Mouse (Mus musculus) cerebellum, postnatal 4 days (tissue): ENCODE results near the gene Tomm20.
"Not testable (repeated sequence)": the region's sequence is repeated elsewhere in the genome, so short reads cannot be mapped to it uniquely, and the experiment has no call there.

Experiments
- DNase-seq, 2 experiments: peaks; one replicate each; pipeline ENCODE4 v3.0.0; 2022; ENCODE audit warnings: low spot score in 2 of 2, mixed read lengths in 1 of 2

Gene Tomm20

DNA sequence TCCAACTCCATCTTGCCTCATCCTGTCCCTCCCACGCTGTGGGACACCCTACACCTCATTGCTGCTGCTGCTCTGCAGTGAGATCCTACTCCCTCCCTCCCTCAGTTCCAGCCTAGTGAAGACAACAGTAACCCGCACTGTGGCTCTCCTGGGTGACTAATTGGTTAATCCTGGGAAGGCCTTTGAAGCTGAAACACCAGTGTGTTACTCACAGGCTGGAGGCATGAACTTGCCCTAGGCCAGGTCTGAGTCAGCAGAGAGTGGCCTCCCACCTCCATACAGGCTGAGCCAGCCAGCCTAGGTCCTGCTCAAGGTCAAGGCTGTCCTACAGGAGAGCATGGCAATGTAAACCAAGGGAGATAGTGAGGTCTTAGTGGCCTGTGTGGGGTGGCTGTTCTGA is 26.4 kb downstream of the Tomm20 start:
- no peak for DNase-seq

DNA sequence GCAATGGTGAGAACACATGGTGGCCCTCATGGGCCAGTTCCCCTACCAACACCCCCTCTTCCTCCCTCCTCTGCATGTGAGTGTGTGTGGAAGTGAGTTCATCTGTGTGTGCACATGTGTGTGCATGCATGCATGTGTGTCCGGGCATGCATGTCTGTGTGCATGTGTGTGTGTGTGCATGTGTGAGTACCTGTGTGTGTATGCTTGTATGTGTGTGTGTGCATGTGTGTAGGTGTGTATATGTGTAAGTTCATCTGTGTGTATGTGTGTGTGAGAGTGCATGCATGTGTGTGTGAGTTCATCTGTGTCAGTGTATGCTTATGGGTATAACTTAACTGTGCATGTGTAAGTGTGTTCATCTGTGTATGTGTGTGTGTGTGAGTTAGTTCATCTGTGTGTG is 27.3 kb downstream of the Tomm20 start:
- DNase-seq, result no peak

DNA sequence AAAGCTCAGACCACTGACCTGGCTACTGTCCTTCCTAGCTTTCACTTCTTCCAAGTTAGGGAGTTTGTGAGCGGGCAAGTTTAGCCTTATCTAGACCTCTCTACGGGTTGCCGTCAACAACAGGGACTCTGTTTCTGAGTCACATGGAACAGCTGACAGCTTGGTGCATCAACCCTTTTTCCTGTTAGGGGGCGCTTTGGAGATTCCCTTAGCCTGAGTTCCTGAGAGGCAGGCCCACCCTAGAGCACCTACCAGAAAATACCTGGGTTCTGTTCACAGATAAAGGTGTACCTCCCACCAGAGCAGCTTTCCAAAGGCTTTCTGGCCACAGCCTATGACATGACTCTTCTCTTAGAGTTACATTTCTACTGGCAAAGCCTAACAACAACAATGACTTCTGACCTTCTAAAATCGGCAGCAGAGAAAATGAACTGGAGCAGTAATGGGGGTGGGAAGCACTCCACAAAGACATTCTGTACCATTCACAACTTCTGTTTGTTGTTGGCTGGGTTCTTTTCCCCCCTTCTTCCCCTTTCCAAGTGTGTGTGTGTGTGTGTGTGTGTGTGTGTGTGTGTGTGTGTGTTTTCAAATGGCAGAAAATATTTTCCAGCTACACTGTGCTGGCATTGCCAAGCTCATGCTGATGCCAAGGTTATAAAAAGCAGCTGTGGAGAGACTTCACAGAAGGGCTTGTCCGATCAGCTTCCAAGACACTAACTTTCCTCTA is 28.3 kb downstream of the Tomm20 start:
- no peak for DNase-seq

DNA sequence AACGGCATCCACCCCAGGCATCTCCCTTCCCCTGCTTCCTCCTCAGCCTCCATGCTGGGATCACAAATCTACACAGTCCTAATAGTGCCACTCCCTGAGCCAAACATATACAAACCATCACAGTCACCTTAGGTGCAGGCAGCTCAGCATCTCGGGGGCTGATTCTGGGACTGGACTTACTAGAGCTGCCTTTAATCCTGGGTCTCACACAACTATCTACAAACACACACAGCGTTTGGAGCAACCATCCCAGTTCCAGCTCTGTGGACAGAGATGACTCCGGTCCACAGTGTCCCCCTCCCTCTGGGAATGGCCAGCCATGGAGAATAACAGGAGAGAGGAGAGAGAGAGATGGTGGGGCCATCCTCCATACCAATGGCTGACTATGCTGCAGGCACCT is 29.0 kb downstream of the Tomm20 start:
- no peak for DNase-seq

DNA sequence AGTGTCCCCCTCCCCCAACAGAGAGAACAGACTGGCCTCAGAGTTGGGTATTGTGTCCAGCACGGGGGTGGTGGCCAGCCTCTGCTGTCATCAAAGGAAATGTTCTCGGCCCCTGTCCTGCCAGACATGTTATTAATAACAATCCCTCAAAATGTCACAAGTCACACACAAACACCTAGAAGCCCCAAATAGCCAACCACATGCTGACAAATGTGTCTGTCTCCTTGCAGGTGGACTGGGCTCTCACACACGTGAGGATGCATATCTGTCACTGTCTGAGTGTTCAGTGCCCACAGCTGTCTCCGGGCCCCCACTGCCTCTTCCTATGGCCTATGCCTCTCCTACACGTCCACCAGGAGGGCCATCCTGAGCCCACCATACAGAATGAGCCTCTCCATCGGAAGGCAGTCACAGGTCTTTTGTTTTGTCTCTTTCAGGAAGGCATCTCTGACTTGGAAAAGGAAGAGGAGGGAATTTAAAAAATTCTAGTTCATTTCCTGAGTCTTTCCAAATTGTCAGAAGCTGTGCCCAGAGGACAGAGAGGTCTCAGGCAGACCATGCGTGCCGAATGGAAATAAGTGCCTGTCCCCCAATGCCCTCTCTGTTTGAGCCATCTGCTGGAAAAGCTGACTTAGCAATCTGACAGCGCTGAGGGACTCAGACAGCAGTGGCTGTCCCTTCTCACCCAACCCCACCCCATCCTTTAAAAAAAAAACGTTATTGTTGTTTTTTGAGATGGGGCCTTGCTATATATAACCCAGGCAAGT is 30.9 kb downstream of the Tomm20 start:
- no peak for DNase-seq

DNA sequence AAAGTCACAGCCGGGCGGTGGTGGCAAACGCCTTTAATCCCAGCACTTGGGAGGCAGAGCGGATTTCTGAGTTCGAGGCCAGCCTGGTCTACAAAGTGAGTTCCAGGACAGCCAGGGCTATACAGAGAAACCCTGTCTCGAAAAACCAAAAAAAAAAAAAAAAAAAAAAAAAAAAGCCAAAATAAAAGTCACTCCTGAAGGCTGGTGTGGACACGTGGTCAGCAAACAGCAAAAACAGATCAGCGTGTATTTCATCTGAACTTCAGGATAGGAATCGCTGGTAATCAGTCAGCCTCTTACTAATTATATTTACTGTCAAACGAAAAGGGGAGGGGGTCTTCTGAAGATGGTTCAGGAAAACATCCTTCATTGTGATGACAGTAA is 31.5 kb downstream of the Tomm20 start:
- DNase-seq, result not testable (repeated sequence)

DNA sequence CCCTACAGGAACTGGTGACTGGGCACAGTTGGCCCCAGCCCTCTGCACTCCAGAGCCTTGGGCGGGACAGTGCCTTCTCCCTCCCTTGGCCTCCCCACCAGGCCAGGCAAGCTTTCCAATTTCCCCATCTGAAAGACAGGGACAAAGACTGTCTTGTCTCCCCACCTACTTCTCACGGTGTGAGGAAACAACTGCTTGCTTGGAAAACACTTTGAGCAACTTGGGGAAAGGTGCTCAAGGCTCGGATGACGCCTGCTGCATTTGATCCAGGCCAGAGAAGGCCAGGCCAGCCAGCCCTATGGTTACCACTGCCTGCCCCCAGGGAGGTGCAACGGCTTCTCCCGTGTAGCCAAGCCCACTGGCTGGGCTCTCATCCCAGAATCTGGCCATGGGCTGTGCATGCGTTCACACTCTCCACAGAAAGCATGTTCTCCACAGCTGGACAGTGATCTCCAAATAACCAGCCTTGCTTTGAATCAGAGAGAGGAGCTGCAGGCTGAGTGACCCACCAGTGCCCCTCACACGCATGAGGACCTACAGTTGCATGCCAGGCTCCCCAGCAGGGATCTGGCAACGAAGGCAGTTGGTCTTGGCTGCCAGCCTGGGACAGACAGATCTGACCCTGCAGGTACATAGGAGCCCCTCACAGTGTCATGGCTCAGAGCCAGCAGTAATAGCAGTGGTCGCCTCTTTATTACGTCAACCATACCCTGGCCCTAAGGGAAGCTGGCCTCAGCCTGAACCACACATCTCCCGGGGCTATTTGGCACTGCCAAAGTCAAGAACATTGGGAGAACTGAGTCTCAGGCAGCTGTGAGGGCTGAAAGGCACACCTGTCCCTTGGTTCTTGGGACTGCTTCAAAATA is 32.2 kb downstream of the Tomm20 start:
- DNase-seq, result peak in 1 of 2 experiments; percentile 76

DNA sequence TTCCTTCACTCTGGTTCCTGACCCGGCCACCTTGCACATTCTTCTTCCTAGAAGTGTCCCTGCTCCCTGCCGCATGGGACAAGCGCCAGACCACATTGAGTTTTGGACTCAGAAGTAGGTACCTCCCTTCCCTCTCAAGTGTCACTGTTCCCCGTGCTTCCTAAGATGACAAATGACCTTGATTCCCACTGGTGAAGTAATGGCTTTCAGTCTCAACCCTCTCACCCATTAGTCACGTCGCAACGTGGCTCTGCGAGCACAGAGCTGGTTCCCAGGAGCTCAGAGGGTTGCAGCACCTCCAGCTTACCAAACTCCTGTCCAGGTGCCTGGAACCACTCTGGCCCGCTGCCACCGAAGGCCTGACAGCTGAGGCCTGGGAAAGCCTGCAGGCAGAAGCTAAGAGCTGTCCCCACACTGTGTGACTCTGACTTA is 36.3 kb downstream of the Tomm20 start:
- peak in 1 of 2 experiments; percentile 65 for DNase-seq

DNA sequence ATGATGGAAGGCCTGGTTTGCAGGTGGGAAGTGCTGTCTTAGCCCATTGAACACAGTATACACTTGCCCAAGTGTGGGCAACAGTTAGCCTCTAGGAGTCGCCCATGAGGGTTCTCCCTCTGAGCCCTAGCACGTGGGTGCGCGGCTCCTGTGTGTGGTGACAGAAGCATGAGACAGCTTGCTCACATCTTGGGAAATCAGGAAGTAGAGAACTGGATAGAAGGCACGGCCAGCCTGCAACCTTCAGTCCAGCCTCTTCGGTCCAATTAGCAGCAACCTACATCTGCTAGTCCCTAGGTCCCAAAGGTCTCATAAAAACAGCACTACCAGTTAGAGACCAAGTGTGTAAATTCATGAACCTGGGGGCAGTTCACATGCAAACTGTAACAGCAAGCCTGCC is 36.8 kb downstream of the Tomm20 start:
- no peak for DNase-seq

DNA sequence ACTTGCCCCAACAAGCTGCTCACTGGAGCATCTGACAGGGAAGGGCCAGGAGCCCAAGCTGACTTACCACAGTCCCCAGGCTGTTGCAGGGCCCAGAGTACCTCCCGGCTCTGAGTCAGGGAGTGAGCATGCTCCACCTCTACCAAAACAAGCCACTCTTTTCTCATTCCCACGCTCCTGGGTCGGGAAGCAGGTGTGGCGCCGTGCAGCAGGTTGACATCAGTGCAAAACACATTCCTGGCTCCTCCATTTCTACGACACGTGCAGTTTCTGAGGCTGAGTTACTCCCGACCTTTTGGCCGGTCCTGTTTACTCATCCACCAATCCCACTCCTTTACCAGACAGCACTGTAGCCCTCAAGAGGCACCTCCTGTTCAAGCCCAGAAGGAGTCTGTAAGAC is 37.7 kb downstream of the Tomm20 start:
- no peak for DNase-seq

DNA sequence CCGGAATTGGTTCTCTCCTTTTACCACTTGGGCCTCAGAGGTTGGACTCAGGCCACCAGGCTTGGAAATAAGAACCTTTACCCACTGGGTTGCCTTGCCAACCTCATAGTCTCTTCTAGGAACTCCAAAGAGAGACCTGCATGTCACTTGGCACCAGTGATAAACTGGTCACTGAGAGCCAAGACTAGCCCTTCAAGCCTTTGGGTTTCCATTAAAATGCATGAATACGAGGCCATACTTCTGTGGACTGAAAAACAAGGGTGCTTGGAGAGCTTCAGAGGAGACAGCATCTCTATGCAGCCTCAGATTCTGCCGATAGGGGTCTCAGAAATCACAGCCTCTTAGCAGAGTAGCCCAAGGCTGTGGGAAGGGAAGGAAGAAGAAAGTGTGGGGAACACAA is 38.3 kb downstream of the Tomm20 start:
- DNase-seq, result peak in 1 of 2 experiments; percentile 49

DNA sequence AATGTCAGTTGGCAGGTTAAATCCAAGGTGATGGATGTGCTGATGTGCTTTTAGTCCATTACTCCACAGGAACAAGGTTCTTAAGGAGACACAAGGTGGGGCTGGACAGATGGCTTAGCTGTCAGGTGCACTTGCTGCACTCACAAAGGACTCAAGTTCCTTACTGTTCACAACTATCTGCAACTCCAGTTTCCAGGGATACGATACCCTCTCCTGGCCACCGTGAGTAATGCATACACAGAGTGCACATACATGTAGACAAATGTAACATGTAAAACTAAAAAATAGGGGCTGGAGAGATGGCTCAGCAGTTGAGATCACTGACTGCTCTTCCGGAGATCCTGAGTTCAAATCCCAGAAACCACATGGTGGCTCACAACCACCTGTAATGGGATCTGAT is 40.3 kb downstream of the Tomm20 start:
- no peak for DNase-seq

DNA sequence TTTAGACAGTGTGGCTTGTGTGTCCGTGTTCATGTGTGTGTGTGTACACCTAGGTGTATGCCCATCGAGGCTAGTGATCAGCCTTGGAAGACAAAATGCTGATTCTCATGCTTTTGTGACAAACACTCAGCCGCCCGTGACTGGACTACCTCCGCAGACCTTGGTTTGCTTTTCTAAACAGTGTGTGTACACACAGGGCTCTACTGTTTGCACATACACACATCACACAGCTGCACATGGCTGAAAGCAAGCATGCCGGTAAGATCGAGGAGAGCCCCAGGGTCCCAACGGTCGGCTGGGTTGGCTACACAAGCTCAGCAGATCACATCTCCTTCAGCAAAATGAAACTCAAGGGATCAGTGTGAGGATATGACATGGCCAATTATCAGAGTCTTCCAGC is 41.7 kb downstream of the Tomm20 start:
- DNase-seq, result no peak

DNA sequence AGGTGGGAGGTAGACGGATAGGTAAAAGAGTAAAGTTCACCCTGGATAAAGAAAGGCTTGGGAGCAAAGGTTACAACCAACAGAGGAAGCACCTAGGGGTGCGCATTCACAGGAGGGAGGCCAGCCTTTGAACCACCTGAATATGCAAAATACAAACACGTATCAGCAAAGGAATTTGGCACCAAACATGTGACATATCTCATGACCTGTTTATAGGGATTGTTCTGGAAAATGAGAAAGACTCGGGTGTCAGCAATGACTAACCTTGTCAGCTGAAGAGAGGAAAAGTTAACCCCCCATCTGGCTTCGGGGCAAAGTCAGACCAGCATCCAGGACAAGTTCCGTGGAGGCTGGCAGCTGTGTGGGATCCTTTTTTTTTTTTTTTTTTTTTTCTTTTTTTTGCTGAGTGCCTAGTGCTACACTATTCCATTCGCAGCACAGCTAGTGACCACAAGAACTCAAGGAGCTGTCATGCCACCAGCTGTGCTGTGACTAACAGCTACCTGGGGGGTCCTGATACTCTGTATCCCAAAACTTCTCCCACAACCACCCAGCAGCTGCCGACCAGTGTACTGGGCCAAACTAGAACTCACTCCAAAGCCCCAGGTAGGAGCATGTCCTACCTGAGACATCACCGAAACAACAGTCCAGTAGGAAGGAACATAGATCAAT is 42.3 kb downstream of the Tomm20 start:
- no peak for DNase-seq

DNA sequence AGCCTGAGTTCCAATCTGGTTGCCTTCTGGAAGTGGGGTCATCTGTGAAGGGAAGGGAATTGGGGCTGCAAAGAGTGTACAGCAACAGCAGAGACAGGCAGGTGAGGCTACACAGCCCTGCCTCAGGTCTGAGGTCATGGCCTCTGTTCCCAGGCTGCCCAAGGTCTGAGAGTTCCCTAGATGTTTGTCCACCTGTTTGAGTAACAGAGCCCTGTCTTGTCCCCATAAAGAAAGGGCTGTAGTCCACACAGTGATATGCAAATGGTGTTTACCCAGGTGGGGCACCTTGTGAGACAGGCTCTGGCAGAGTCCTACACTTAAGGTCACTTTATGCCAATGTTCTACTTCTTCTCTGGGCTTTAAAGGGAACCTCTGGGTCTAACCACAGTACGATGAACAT is 44.0 kb downstream of the Tomm20 start:
- no peak for DNase-seq

DNA sequence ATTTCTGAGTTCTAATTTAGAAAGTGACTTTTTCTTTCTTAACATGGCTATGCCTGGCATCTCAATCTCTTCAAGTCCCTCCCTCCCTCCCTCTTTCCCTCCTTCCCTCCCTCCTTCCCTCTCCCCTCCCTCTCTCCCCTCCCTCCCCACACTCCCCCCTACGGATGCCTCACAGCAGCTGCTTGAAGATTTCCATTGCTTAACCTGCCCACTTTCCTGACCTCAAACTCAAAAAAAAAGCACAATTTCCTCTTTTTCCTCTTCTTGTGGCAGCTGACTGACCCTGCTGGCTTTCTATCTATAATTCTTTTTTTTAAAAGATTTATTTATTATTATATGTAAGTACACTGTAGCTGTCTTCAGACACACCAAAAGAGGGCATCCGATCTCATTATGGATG is 44.6 kb downstream of the Tomm20 start:
- DNase-seq, result no peak

DNA sequence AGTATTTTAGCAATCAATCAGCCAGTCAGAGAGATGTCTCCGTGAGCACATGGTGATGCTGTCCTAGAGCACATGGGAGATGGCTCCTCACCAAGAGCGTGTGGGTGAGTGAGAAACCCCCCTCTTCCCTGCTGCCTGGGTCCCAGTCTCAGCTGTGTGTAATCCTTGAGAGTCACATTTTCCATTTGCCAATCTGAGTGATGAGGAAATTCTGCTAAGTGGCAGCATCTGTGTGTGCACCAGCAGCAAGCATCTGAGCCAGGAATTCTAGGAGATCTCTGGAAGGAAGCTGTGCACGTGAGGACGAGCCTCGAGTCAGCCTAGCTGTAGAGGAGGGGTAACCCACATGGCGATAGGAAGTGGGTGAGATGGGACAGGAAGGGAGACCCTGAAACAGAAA is 50.5 kb downstream of the Tomm20 start:
- DNase-seq, result no peak

DNA sequence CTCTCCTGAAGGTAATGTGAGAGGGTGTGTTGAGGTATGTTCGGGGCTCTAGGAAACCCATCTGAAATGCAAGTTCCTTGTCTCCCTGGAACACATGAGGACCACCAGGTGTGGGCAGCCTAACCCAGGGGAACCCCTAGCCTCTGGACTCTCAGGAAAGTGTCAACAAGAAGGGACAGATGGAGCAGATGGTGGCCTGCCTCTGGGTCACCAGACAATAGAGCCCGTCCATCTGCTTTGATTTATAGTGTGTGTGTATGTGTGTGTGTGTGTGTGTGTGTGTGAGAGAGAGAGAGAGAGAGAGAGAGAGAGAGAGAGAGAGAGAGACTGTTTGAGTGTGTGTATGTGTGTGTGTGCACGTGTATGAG is 58.0 kb downstream of the Tomm20 start:
- DNase-seq, result no peak

DNA sequence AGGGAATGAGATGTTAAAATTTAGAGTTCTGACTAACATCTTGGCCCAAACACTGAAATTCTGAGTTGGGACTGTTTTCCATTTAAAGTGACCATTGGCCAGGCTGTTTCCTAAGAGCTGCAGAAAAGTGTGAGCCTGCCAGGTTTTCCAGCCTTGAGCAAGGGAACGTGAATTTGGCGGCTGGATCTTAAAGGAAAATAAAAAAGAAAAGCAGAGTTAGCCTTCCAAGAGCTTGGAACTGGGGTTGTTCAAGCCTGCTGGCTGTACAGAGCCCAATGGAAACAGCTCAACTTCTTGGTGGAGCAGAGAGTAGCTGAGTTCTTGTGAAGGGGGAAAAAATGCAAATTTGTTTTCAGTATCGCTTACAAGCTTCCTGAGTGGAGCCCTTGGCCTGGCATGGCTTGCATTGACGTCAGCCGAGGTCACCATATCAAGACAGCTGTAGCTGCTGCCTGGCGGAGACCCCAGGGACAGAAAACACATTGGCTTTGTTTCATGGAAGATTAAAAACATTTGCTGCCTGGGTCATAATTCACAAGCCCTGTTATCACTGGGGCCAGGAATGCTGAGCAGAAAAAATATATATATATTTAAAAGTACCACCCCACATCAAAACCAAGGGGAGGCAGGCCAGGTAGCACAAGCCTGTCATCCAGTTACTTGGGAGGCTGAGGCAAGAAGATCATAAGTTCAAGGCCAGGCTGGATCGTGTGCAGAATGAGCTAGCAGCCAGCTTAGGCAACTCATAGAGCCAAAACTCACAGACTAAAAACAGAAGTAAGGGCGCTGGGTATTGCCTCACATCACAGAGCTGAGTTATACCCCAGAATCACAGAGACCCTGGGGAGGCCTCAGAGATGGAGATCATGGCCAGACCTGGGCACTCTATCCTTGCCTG is 58.7 kb downstream of the Tomm20 start:
- peak in 1 of 2 experiments; percentile 23 for DNase-seq

DNA sequence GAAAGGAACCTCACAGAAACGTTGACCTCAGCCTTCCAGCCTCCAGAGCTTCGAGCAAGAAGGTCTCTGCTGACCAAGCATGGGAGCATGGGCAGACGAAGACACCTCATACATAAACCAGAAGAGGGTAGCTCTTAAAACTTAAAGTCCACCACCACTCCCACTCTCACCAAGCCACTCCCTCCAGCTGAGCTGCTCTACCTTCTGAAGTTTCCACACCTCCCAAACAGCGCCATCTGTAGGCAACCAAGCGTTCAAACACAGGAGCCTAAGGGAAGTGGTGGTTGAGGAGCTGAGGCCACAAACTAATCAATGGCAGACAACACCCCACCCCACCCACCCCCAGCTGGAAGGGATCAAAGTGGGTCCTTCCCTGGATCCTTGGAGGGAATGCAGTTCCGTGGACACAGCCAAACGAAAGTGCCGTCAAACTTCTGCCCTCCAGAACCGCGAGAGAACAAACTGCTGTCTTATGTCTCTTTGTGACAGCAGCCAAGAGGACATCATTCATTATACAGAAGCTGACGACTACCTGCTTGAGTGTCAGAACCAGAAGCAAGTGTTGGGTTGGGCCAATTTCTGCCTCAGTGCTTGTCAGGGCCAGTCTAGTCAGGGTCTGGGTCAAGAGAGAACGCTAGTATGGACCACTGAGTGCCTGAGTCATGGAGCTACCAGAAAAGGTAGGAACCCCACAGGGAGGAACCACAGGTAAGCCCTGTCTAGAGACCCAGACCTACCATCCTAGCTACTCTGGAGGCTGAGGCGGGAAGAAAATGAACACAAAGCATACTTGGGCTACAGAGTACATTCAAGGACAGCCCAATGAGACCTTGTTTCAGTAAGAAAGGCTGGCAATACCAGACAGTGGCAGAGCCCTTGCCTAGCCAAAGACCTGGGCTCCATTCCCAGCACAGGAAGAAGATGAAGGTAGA is 59.8 kb downstream of the Tomm20 start:
- DNase-seq, result no peak
